16 mouse cellular contexts compared by ENCODE assay signal in genomic region chrX:166615191-166615590, GRCm38 (mm10). TPM values are rescaled to one million over a fixed set of nuclear protein-coding genes. Genes with fewer than 3 reads are reported as not detected.
"Had no signal": no experiment of that assay in that cellular context is flagged by ENCODE, and none has a peak within 500 bp of the region (broad histone marks: within the 10 kb centered on the region; RNA-seq: fewer than 3 reads in every experiment).

No protein-coding gene starts in this region.

- H3K36me3 ChIP-seq: midbrain, embryonic 13.5 days; midbrain, embryonic 15.5 days; neural tube, embryonic 12.5 days; stomach, embryonic 15.5 days had no signal

- DNase-seq: liver, postnatal 0 days; lung, embryonic 14.5 days; lung, postnatal 10 days; lung, postnatal 36 days; right cerebral cortex, postnatal 14 days; thymus, adult 2 months; thymus, postnatal 25 days; thymus, postnatal 4 days had no signal

- H3K9ac ChIP-seq: liver, postnatal 0 days; lung, embryonic 14.5 days; midbrain, embryonic 13.5 days; midbrain, embryonic 15.5 days; neural tube, embryonic 12.5 days; stomach, embryonic 15.5 days had no signal

- ATAC-seq: liver, postnatal 0 days; midbrain, embryonic 13.5 days; midbrain, embryonic 15.5 days had no signal

- H3K27me3 ChIP-seq: midbrain, embryonic 15.5 days; neural tube, embryonic 12.5 days; stomach, embryonic 15.5 days had no signal

- H3K4me2 ChIP-seq: lung, embryonic 14.5 days; midbrain, embryonic 11.5 days; midbrain, embryonic 13.5 days; midbrain, embryonic 15.5 days; neural tube, embryonic 12.5 days; stomach, embryonic 15.5 days had no signal

- H3K9me3 ChIP-seq: midbrain, embryonic 13.5 days; midbrain, embryonic 15.5 days; neural tube, embryonic 12.5 days; stomach, embryonic 15.5 days had no signal

- H3K4me1 ChIP-seq: megakaryocyte, embryonic 14.5 days; midbrain, embryonic 13.5 days; midbrain, embryonic 15.5 days; neural tube, embryonic 12.5 days; stomach, embryonic 15.5 days had no signal

- H3K4me3 ChIP-seq: megakaryocyte, embryonic 14.5 days; midbrain, embryonic 13.5 days; midbrain, embryonic 15.5 days; neural tube, embryonic 12.5 days; stomach, embryonic 15.5 days had no signal

- H3K27ac ChIP-seq: macrophage; midbrain, embryonic 13.5 days; midbrain, embryonic 15.5 days; neural tube, embryonic 12.5 days; stomach, embryonic 15.5 days; stomach, postnatal 0 days had no signal

RNA-seq across cellular contexts. Expression of gene Egfl6, which starts 29.7 kb away (rescaled TPM):
- polyA plus RNA-seq: macrophage had no signal
